Mouse (Mus musculus) midbrain, embryonic 13.5 days (tissue): ENCODE results near the gene Kcnma1. TPM values are rescaled to one million over a fixed set of nuclear protein-coding genes. Genes with fewer than 3 reads are reported as not detected.
A peak's percentile ranks its signal among the peaks of the same experiment; 100 is the strongest.

ENCODE experiments used
- ATAC-seq: fragments of 200-750 bp; cut with Nextera tagmentation; 2 replicates; pipeline ENCODE4 v1.8.0; 2017; ENCODE audit warnings: mild to moderate bottlenecking, moderate TSS enrichment, moderate library complexity
- H3K27ac ChIP-seq: fragments of 300-500 bp; sonication (generic); 2 replicates; pipeline ENCODE4 v1.5.1; 2015; ENCODE audit warnings: inconsistent platforms, mild to moderate bottlenecking, moderate library complexity
- H3K27me3 ChIP-seq: fragments of 300-500 bp; sonication (generic); 2 replicates; pipeline ENCODE4 v1.6.1; 2015; ENCODE audit warnings: mild to moderate bottlenecking, inconsistent platforms
- H3K36me3 ChIP-seq: fragments of 300-500 bp; sonication (generic); 2 replicates; pipeline ENCODE4 v1.6.1; 2015; ENCODE audit warnings: mild to moderate bottlenecking, inconsistent platforms
- H3K4me1 ChIP-seq: fragments of 300-500 bp; sonication (generic); replicated peaks from 2 replicates; pipeline ENCODE4 v1.6.1; 2015; ENCODE audit warnings: inconsistent platforms
- H3K4me2 ChIP-seq: fragments of 300-500 bp; sonication (generic); replicated peaks from 2 replicates; pipeline ENCODE4 v1.6.1; 2015; ENCODE audit warnings: moderate library complexity, mild to moderate bottlenecking, inconsistent platforms
- H3K4me3 ChIP-seq: fragments of 300-500 bp; sonication (generic); replicated peaks from 2 replicates; pipeline ENCODE4 v1.5.1; 2015; ENCODE audit warnings: mild to moderate bottlenecking, inconsistent platforms
- H3K9ac ChIP-seq: fragments of 300-500 bp; sonication (generic); replicated peaks from 2 replicates; pipeline ENCODE4 v1.6.1; 2015; ENCODE audit warnings: mild to moderate bottlenecking, inconsistent platforms
- H3K9me3 ChIP-seq: fragments of 300-500 bp; sonication (generic); 2 replicates; pipeline ENCODE4 v1.6.1; 2016; ENCODE audit warnings: mild to moderate bottlenecking, inconsistent platforms
- WGBS: fragments of 180-500 bp; shearing (Covaris S2); methylation state at CpG from one replicate; pipeline ENCODE4 v1.1.7; 2015; 5-methylcytosine and 5-hydroxymethylcytosine counted together
- polyA plus RNA-seq: library from polyadenylated mRNA; unstranded; fragments of >200 nt; fragmentation: Nextera tagmentation; extraction: Ambion mirVana; gene quantifications from 2 replicates; pipeline ENCODE4 v1.2.1, GENCODE M21; 2015

Gene Kcnma1
- polyA plus RNA-seq, 1 experiment from 2014 or later, result 8.1 TPM

- H3K27me3 ChIP-seq, result no peaks in the 10 kb centered on the region
- ATAC-seq, result no peak
Observed at GRCm38 (mm10) chr14:23839613-23840012, 174.7 kb downstream of the Kcnma1 start.

GRCm38 (mm10) chr14:23835387-23836111 lies 178.7 kb downstream of the Kcnma1 start:
- Histone ChIP-seq H3K9me3 (no peaks in the 10 kb centered on the region), H3K4me2 (no peak overlapping the region), H3K27ac (no peak overlapping the region), H3K4me3 (no peak overlapping the region), H3K4me1 (peaks cover 16% of the 10 kb centered on the region), H3K36me3 (no peaks in the 10 kb centered on the region), H3K27me3 (no peaks in the 10 kb centered on the region), H3K9ac (no peak overlapping the region)
- ATAC-seq, result no peak
- 17% methylated on average over 10 of the region's 10 CpGs for WGBS

More at GRCm38 (mm10) chr14:23839613-23840012, 174.7 kb downstream of the Kcnma1 start:
- no peak overlapping the region for H3K4me2 ChIP-seq
- no peak overlapping the region for H3K9ac ChIP-seq
- WGBS, result 81% methylated on average over 5 of the region's 5 CpGs
- peaks cover 5% of the 10 kb centered on the region for H3K4me1 ChIP-seq
- H3K9me3 ChIP-seq, result no peaks in the 10 kb centered on the region
- H3K36me3 ChIP-seq, result no peaks in the 10 kb centered on the region
- no peak overlapping the region for H3K4me3 ChIP-seq
- no peak overlapping the region for H3K27ac ChIP-seq

DNA sequence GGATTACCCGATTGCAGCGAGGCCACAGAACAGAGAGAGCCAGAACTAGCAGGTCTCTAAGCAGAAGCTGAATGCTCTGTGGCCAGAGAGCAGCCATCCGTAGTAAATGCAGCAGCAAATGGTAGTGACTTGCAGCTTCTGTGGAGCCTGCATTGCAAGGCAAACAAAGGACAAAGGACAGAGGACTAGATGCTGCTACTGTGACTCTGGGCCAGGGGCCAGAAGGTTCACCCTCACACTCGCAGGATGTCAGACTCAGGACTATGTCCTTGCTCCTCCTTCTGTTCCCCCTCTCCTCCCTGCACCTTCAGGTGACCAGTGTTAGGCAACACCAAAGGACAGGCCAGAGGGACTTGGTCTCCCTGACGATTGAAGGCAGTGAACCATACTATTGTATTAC lies 183.0 kb downstream of the Kcnma1 start:
- Histone ChIP-seq H3K27ac (no peak overlapping the region), H3K36me3 (no peaks in the 10 kb centered on the region), H3K4me2 (no peak overlapping the region), H3K9me3 (no peaks in the 10 kb centered on the region), H3K27me3 (no peaks in the 10 kb centered on the region), H3K4me3 (no peak overlapping the region), H3K9ac (no peak overlapping the region), H3K4me1 (peaks cover 20% of the 10 kb centered on the region)
- peak; percentile 37; the same call in 1 of the 2 replicates for ATAC-seq
- WGBS, result 17% methylated on average over 5 of the region's 5 CpGs

DNA sequence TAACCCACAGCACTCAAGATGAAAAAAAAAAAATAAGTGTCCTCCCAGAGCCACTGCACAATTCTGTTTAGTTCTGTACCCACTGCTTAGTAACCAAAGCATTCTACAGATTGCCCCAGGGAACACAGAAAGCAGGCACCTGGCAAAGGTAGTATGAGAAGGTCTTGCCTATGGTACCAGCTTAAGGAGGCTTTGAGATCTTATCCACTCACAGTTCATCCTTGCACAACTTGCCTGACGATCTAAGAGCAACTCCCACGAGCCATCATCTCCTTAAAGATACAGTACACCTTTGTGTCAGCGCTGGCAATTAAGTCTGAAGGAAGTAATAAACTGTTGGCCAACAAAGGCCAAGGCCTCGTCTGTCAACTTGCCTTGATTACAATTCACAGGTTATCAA lies 184.0 kb downstream of the Kcnma1 start:
- no peak overlapping the region for H3K4me3 ChIP-seq
- WGBS, result 45% methylated on average over 4 of the region's 4 CpGs

DNA sequence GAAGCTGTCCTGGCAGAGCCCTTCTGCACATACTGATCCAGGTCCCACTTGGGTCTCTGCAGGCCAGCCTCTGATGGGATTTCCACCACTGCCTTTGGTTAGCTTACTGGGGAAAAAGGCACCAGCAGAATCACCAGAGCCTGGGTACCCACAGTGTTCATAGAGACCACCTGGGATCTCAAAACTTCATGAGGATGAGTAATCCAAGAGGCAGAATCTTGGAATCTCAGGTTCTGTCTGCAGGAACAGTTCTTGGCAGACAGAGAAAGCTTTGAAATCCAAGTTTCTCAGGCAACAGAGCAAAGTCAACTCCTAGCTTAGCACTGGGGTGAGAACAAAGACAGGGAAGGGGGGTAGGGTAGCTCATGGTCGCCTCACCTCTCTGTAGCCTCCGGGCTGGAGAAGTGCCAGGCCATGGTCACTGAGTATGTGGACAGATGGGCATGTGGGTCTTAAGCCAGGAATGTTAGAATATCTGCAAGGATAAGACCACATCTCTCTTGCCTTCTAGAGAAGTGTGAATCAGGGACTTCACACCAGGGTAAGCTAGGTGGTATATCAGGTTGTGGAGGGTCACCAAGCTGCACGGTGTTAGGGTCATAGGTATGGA lies 185.5 kb downstream of the Kcnma1 start:
- WGBS, result 94% methylated on average over 3 of the region's 3 CpGs
- Histone ChIP-seq H3K27me3 (no peaks in the 10 kb centered on the region), H3K9ac (no peak overlapping the region), H3K9me3 (no peaks in the 10 kb centered on the region), H3K4me2 (no peak overlapping the region), H3K4me3 (no peak overlapping the region), H3K36me3 (no peaks in the 10 kb centered on the region), H3K4me1 (peaks cover 15% of the 10 kb centered on the region), H3K27ac (no peak overlapping the region)
- no peak for ATAC-seq

More for the DNA sequence above, 184.0 kb downstream of the Kcnma1 start:
- Histone ChIP-seq H3K9me3 (no peaks in the 10 kb centered on the region), H3K4me2 (no peak overlapping the region), H3K36me3 (no peaks in the 10 kb centered on the region), H3K4me1 (peaks cover 15% of the 10 kb centered on the region), H3K27ac (no peak overlapping the region), H3K9ac (no peak overlapping the region), H3K27me3 (no peaks in the 10 kb centered on the region)
- ATAC-seq, result no peak

- Histone ChIP-seq H3K9ac (no peak overlapping the region), H3K27me3 (no peaks in the 10 kb centered on the region), H3K9me3 (no peaks in the 10 kb centered on the region), H3K27ac (no peak overlapping the region), H3K4me2 (no peak overlapping the region), H3K4me3 (no peak overlapping the region), H3K36me3 (no peaks in the 10 kb centered on the region), H3K4me1 (no peaks in the 10 kb centered on the region)
- no peak for ATAC-seq
- 84% methylated on average over 2 of the region's 2 CpGs for WGBS
Observed at GRCm38 (mm10) chr14:23824937-23825336, 189.4 kb downstream of the Kcnma1 start.

- Histone ChIP-seq H3K4me3 (no peak overlapping the region), H3K27ac (no peak overlapping the region), H3K9ac (no peak overlapping the region), H3K4me2 (no peak overlapping the region), H3K9me3 (no peaks in the 10 kb centered on the region), H3K27me3 (no peaks in the 10 kb centered on the region), H3K4me1 (no peaks in the 10 kb centered on the region), H3K36me3 (no peaks in the 10 kb centered on the region)
- 69% methylated on average over 4 of the region's 4 CpGs for WGBS
- no peak for ATAC-seq
Observed at GRCm38 (mm10) chr14:23824267-23824666, 190.0 kb downstream of the Kcnma1 start.

- H3K4me2 ChIP-seq, result no peak overlapping the region
- H3K4me3 ChIP-seq, result no peak overlapping the region
- no peak overlapping the region for H3K9ac ChIP-seq
- H3K27me3 ChIP-seq, result no peaks in the 10 kb centered on the region
- no peak for ATAC-seq
- no peaks in the 10 kb centered on the region for H3K4me1 ChIP-seq
- WGBS, result 94% methylated on average over 3 of the region's 3 CpGs
- no peaks in the 10 kb centered on the region for H3K9me3 ChIP-seq
- no peak overlapping the region for H3K27ac ChIP-seq
- H3K36me3 ChIP-seq, result no peaks in the 10 kb centered on the region
Observed at GRCm38 (mm10) chr14:23817585-23817984, 196.7 kb downstream of the Kcnma1 start.

DNA sequence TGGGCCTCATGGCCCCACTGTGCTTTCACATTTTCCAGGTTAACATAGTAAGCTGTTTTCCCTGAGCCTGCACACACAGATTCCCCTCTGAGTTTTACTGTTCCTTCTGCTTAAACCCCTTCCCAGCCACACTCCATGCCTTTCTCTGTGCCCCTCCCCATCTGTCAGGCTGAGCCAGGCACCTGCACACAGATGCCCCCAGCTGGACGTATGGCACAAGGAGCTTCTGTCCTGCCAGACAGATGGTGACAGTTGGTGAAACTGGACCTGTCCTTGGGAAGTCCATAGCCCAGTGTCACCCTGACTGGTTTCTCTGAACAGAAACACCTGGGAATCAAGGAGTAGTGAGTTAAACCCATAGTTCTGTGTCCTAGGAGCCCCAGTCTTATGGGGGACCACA lies 204.2 kb downstream of the Kcnma1 start:
- Histone ChIP-seq H3K36me3 (no peaks in the 10 kb centered on the region), H3K4me2 (no peak overlapping the region), H3K4me3 (no peak overlapping the region), H3K9ac (no peak overlapping the region), H3K27ac (no peak overlapping the region), H3K9me3 (no peaks in the 10 kb centered on the region), H3K27me3 (no peaks in the 10 kb centered on the region), H3K4me1 (peaks cover 8% of the 10 kb centered on the region; the same call in 1 of the 2 replicates)
- WGBS, result 52% methylated on average over 1 of the region's 1 CpGs
- no peak for ATAC-seq

GRCm38 (mm10) chr14:23809124-23809523 lies 205.2 kb downstream of the Kcnma1 start:
- WGBS, result 59% methylated on average over 1 of the region's 1 CpGs
- Histone ChIP-seq H3K36me3 (no peaks in the 10 kb centered on the region), H3K4me1 (peaks cover 10% of the 10 kb centered on the region; the same call in 1 of the 2 replicates), H3K27me3 (no peaks in the 10 kb centered on the region), H3K4me2 (no peak overlapping the region), H3K27ac (no peak overlapping the region), H3K9me3 (no peaks in the 10 kb centered on the region), H3K4me3 (no peak overlapping the region), H3K9ac (no peak overlapping the region)
- no peak for ATAC-seq

DNA sequence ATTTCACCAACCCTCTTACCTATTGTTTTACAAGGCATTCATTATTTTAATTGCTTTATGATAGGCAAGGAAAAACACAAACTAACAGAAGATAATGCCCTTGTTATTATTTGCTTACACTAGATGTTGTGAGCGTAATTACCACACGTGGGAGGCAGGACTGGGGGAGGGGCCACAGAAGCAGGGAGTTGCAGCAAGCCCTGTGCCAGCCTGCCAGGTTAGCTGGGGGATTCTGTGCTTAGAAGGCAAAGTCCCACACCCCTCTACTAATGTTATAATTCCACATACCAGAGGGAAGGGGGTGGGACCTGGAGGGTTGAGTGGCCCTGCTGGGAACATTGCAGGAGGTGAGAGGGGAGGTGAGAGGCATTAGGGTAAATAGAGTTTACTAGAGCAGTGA lies 207.9 kb downstream of the Kcnma1 start:
- WGBS, result 62% methylated on average over 2 of the region's 2 CpGs
- no peaks in the 10 kb centered on the region for H3K36me3 ChIP-seq
- H3K4me2 ChIP-seq, result no peak overlapping the region
- H3K9ac ChIP-seq, result no peak overlapping the region
- H3K4me1 ChIP-seq, result peaks cover 10% of the 10 kb centered on the region; the same call in 1 of the 2 replicates
- H3K4me3 ChIP-seq, result no peak overlapping the region
- no peaks in the 10 kb centered on the region for H3K9me3 ChIP-seq
- no peak for ATAC-seq
- no peaks in the 10 kb centered on the region for H3K27me3 ChIP-seq
- H3K27ac ChIP-seq, result no peak overlapping the region

DNA sequence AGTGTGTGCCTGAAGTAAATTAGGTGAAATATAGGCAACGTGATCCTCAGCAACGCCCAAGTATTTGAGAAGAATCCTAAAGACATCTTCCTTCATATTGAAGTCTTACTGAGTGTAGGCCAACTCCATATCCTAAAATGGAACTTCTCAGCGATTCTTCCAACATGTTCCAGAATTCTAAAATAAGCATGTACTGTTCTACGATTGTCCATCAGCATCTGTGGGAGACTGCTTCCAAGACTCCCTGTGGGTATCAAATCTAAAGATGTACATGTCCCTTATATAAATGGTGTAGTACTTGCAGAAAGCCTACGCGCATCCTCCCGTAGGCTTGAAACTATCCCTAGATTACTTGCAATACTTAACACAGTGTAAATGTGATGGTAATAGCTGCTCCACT lies 217.4 kb downstream of the Kcnma1 start:
- no peak overlapping the region for H3K9ac ChIP-seq
- no peak overlapping the region for H3K4me2 ChIP-seq
- H3K27ac ChIP-seq, result no peak overlapping the region
- no peak overlapping the region for H3K4me3 ChIP-seq
- no peaks in the 10 kb centered on the region for H3K9me3 ChIP-seq
- H3K36me3 ChIP-seq, result no peaks in the 10 kb centered on the region
- no peak for ATAC-seq
- H3K27me3 ChIP-seq, result no peaks in the 10 kb centered on the region
- WGBS, result 96% methylated on average over 7 of the region's 7 CpGs
- no peaks in the 10 kb centered on the region for H3K4me1 ChIP-seq
